Mouse (Mus musculus): ENCODE data around the gene Rmdn2. TPM values are rescaled to one million over a fixed set of nuclear protein-coding genes. Genes with fewer than 3 reads are reported as not detected.

The Rmdn2 gene
- total and polyA plus RNA-seq, 2 experiments: 14.1 to 82.7 TPM

- Histone ChIP-seq H3K36me3 (ENCODE audit: control insufficient read depth, insufficient read depth, low read length) (no peaks in the 10 kb centered on the region), H3K4me3 (ENCODE audit: insufficient read depth, low read depth, low read length) (no peak overlapping the region), H3K27me3 (ENCODE audit: control insufficient read depth, insufficient read depth, low read length) (no peaks in the 10 kb centered on the region), H3K79me2 (ENCODE audit: control insufficient read depth, insufficient read depth, low read length) (no peaks in the 10 kb centered on the region; the same call in 1 of the 2 replicates), H3K27ac (replicated peaks; ENCODE audit: insufficient read depth, low read depth, low read length) (peak overlapping the region; percentile 100), H3K9ac (ENCODE audit: low read depth, low read length) (peak overlapping the region; percentile 69), H3K4me1 (ENCODE audit: control insufficient read depth, insufficient read depth, low read length) (peaks cover 15% of the 10 kb centered on the region)
- TF ChIP-seq CTCF (IDR thresholded peaks at IDR 0.05; ENCODE audit: low read depth, low read length) (no peak), POLR2A (IDR thresholded peaks at IDR 0.05; ENCODE audit: extremely low read depth, insufficient read depth, low read length) (no peak)
- peak; percentile 95 for DNase-seq (ENCODE audit: extremely low read depth, low read depth, low spot score)
- 14% methylated on average over 9 of the region's 9 CpGs for WGBS
These were observed 1.4 kb upstream of the Rmdn2 start for GRCm38 (mm10) chr17:79610163-79610755.

DNA sequence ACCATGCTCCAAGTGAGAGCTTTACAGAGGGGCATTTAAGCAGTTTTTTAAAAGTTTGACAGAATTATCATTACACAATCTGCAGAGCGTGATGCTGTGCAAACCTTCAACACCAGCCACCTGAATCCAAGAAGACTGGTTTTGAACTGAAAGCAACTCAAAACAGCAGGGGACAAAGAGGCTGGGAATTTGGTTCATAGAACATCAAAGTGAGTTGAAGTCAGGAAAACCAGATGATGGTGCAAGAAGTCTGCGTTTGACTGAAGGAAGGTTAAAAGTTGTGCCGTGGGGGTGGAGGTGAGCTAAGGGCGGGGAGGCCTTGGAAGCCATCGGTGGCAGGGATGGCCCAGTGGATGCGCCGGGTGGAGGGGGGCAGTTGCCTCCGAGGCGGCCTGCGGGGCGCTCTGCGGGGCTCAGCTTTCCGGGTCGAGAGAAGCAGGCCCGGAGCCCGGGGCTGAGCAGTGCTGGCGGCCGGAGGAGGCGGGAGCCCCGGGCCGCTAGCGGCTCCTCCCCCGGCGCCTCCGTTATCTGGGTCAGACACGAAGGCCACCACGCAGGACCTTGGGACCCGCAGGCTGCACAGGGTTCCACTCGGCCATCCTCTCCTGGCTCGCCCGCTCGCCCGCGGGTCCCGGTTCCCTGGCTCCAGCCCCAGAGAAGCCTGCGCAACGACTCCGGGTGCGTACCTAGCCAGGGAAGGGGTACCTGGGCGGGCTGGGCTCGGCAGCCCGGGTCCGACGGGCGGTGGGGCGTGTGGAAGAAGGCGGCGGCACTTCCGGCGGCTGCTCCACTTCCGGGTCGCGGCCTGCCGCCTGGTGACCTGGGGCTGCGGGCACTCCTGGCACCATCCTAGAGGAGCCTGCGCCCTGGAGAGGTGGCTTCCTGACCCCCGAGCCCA is 3.3 kb downstream of the Rmdn2 start:
- Histone ChIP-seq H3K9ac (ENCODE audit: low read depth, low read length) (peak overlapping the region; percentile 99), H3K79me2 (ENCODE audit: control insufficient read depth, insufficient read depth, low read length) (peaks cover 5% of the 10 kb centered on the region; the same call in 1 of the 2 replicates), H3K4me1 (ENCODE audit: control insufficient read depth, insufficient read depth, low read length) (peaks cover 16% of the 10 kb centered on the region; the same call in 1 of the 2 replicates), H3K4me3 (ENCODE audit: insufficient read depth, low read depth, low read length) (peak overlapping the region; percentile 99), H3K27ac (replicated peaks; ENCODE audit: insufficient read depth, low read depth, low read length) (peak overlapping the region; percentile 100), H3K36me3 (ENCODE audit: control insufficient read depth, insufficient read depth, low read length) (no peaks in the 10 kb centered on the region), H3K27me3 (ENCODE audit: control insufficient read depth, insufficient read depth, low read length) (no peaks in the 10 kb centered on the region)
- peak; percentile 68 for DNase-seq (ENCODE audit: extremely low read depth, low read depth, low spot score)
- TF ChIP-seq POLR2A (IDR thresholded peaks at IDR 0.05; ENCODE audit: extremely low read depth, insufficient read depth, low read length): peak; percentile 53
- no peak for TF ChIP-seq CTCF (IDR thresholded peaks at IDR 0.05; ENCODE audit: low read depth, low read length)
- 1% methylated on average over 57 of the region's 57 CpGs for WGBS

- Histone ChIP-seq H3K27me3 (ENCODE audit: control insufficient read depth, insufficient read depth, low read length) (no peaks in the 10 kb centered on the region), H3K27ac (replicated peaks; ENCODE audit: insufficient read depth, low read depth, low read length) (peak overlapping the region; percentile 69), H3K36me3 (ENCODE audit: control insufficient read depth, insufficient read depth, low read length) (no peaks in the 10 kb centered on the region), H3K4me3 (ENCODE audit: insufficient read depth, low read depth, low read length) (peak overlapping the region; percentile 99), H3K4me1 (ENCODE audit: control insufficient read depth, insufficient read depth, low read length) (peaks cover 16% of the 10 kb centered on the region; the same call in 1 of the 2 replicates), H3K79me2 (ENCODE audit: control insufficient read depth, insufficient read depth, low read length) (peaks cover 7% of the 10 kb centered on the region; the same call in 1 of the 2 replicates), H3K9ac (ENCODE audit: low read depth, low read length) (peak overlapping the region; percentile 65)
- TF ChIP-seq CTCF (IDR thresholded peaks at IDR 0.05; ENCODE audit: low read depth, low read length) (no peak), POLR2A (IDR thresholded peaks at IDR 0.05; ENCODE audit: extremely low read depth, insufficient read depth, low read length) (no peak)
- DNase-seq (ENCODE audit: extremely low read depth, low read depth, low spot score): peak; percentile 53
- 55% methylated on average over 9 of the region's 9 CpGs for WGBS
These were observed 4.2 kb downstream of the Rmdn2 start for GRCm38 (mm10) chr17:79615897-79616296.

DNA sequence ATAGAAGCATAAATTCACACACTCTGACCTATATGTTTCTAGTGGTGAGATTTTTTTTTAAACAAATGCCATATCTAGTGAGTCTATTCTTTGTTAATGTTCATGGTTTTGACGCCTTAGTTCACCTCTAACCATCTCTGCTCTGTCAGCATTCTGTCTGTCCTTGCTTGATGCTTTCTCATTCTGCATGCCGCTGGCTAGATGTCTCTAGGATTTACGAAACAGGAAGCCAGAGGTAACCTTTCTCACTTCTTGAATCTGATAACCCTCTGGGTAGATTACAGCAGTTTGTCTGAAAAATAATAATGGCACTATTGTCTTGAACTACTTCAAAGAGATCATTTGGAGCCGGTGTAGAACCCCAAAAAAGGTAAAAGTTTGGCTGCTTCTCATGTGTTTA is 5.0 kb downstream of the Rmdn2 start:
- Histone ChIP-seq H3K27ac (replicated peaks; ENCODE audit: insufficient read depth, low read depth, low read length) (no peak overlapping the region), H3K9ac (ENCODE audit: low read depth, low read length) (no peak overlapping the region), H3K36me3 (ENCODE audit: control insufficient read depth, insufficient read depth, low read length) (peaks cover 4% of the 10 kb centered on the region; the same call in 1 of the 2 replicates), H3K79me2 (ENCODE audit: control insufficient read depth, insufficient read depth, low read length) (peaks cover 7% of the 10 kb centered on the region; the same call in 1 of the 2 replicates), H3K27me3 (ENCODE audit: control insufficient read depth, insufficient read depth, low read length) (no peaks in the 10 kb centered on the region), H3K4me3 (ENCODE audit: insufficient read depth, low read depth, low read length) (no peak overlapping the region), H3K4me1 (ENCODE audit: control insufficient read depth, insufficient read depth, low read length) (peaks cover 14% of the 10 kb centered on the region; the same call in 1 of the 2 replicates)
- no peak for TF ChIP-seq CTCF (IDR thresholded peaks at IDR 0.05; ENCODE audit: low read depth, low read length)
- no peak for TF ChIP-seq POLR2A (IDR thresholded peaks at IDR 0.05; ENCODE audit: extremely low read depth, insufficient read depth, low read length)
- WGBS: 41% methylated on average over 4 of the region's 4 CpGs
- DNase-seq (ENCODE audit: extremely low read depth, low read depth, low spot score): peak; percentile 68

DNA sequence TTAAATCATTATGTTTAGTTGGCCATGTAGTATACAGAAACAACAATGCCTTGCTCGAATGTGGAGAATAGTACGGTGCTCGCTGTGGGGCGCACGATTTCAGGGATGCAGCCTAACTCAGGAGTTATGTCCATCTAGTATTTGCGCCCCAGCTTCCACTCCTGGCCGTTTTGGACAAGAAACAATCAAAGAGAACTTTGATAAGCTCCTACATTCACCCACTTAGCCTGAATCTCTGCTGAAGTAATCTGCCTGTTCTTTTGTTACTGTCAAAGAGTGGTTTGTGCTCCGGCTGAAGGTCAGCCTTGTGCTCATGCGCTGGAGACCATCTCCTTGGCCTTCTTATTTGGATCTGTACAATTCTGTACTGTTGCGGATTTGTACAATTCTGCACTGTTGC is 6.8 kb downstream of the Rmdn2 start:
- H3K79me2 ChIP-seq (ENCODE audit: control insufficient read depth, insufficient read depth, low read length): peaks cover 7% of the 10 kb centered on the region; the same call in 1 of the 2 replicates
- peaks cover 6% of the 10 kb centered on the region; the same call in 1 of the 2 replicates for H3K36me3 ChIP-seq (ENCODE audit: control insufficient read depth, insufficient read depth, low read length)
- H3K4me3 ChIP-seq (ENCODE audit: insufficient read depth, low read depth, low read length): no peak overlapping the region
- no peak overlapping the region for H3K9ac ChIP-seq (ENCODE audit: low read depth, low read length)
- no peaks in the 10 kb centered on the region for H3K27me3 ChIP-seq (ENCODE audit: control insufficient read depth, insufficient read depth, low read length)
- H3K4me1 ChIP-seq (ENCODE audit: control insufficient read depth, insufficient read depth, low read length): peaks cover 16% of the 10 kb centered on the region; the same call in 1 of the 2 replicates
- DNase-seq (ENCODE audit: extremely low read depth, low read depth, low spot score): no peak
- TF ChIP-seq POLR2A (IDR thresholded peaks at IDR 0.05; ENCODE audit: extremely low read depth, insufficient read depth, low read length): no peak
- no peak for TF ChIP-seq CTCF (IDR thresholded peaks at IDR 0.05; ENCODE audit: low read depth, low read length)
- no peak overlapping the region for H3K27ac ChIP-seq (replicated peaks; ENCODE audit: insufficient read depth, low read depth, low read length)
- 90% methylated on average over 10 of the region's 10 CpGs for WGBS

Data from liver, adult 2 months (tissue).